Mouse (Mus musculus): ENCODE measurements at regions not wholly inside any gene's neighbourhood (a gene's known extent, or its start where the extent isn't known, plus 50 kb on each side); places are given as distances from the start of the nearest gene placed in this dataset.
"Not testable (repeated sequence)": the region's sequence is repeated elsewhere in the genome, so short reads cannot be mapped to it uniquely, and the experiment has no call there.

DNA sequence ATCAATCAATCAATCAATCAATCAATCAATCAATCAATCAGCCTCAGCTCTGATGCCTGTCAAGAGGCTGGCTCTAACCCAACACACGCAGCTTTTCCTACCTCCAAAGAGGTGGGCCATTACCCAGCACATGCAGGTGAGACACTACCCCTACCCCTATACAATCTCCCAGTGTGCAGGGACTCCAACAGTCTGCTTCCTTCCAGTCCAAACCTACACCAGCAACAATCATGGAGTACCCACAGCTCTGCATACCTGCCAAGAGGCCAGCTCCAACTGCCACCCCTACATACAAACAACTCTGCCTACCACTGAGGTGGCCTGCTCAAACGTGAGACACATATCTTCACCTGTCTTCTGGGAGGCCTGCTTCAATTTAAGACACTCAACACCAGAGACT, 76.7 kb upstream of the Fcho1 start:
- not testable (repeated sequence) for TF ChIP-seq POLR2A (IDR thresholded peaks at IDR 0.05; ENCODE audit: insufficient read depth, low read depth, low read length); CTCF (IDR thresholded peaks at IDR 0.05)
